Mouse (Mus musculus) neural tube, embryonic 13.5 days (tissue): ENCODE measurements around the gene Olfr346. TPM values are rescaled to one million over a fixed set of nuclear protein-coding genes. Genes with fewer than 3 reads are reported as not detected.

ENCODE experiments used
- ATAC-seq: fragments of 200-750 bp; cut with Nextera tagmentation; 2 replicates; pipeline ENCODE4 v1.8.0; 2017; ENCODE audit warnings: low read depth, mild to moderate bottlenecking, moderate TSS enrichment, moderate library complexity
- H3K27ac ChIP-seq: fragments of 300-500 bp; sonication (generic); replicated peaks from 2 replicates; pipeline ENCODE4 v1.5.1; 2015; ENCODE audit warnings: moderate library complexity, mild to moderate bottlenecking, inconsistent platforms
- H3K27me3 ChIP-seq: fragments of 300-500 bp; sonication (generic); 2 replicates; pipeline ENCODE4 v1.6.1; 2015; ENCODE audit warnings: mild to moderate bottlenecking, inconsistent platforms
- H3K36me3 ChIP-seq: fragments of 300-500 bp; sonication (generic); 2 replicates; pipeline ENCODE4 v1.6.1; 2015; ENCODE audit warnings: mild to moderate bottlenecking, inconsistent platforms
- H3K4me1 ChIP-seq: fragments of 300-500 bp; sonication (generic); replicated peaks from 2 replicates; pipeline ENCODE4 v1.6.1; 2015; ENCODE audit warnings: inconsistent platforms
- H3K4me2 ChIP-seq: fragments of 300-500 bp; sonication (generic); 2 replicates; pipeline ENCODE4 v1.6.1; 2015; ENCODE audit warnings: inconsistent platforms, mild to moderate bottlenecking, moderate library complexity
- H3K4me3 ChIP-seq: fragments of 300-500 bp; sonication (generic); 2 replicates; pipeline ENCODE4 v1.5.1; 2015; ENCODE audit warnings: mild to moderate bottlenecking, inconsistent platforms
- H3K9ac ChIP-seq: fragments of 300-500 bp; sonication (generic); 2 replicates; pipeline ENCODE4 v1.6.1; 2015; ENCODE audit warnings: moderate library complexity, mild to moderate bottlenecking, inconsistent platforms
- H3K9me3 ChIP-seq: fragments of 300-500 bp; sonication (generic); 2 replicates; pipeline ENCODE4 v1.6.1; 2016; ENCODE audit warnings: inconsistent platforms
- WGBS: fragments of 180-500 bp; shearing (Covaris S2); methylation state at CpG from one replicate; pipeline ENCODE4 v1.1.7; 2015; 5-methylcytosine and 5-hydroxymethylcytosine counted together
- polyA plus RNA-seq: library from polyadenylated mRNA; unstranded; fragments of >200 nt; fragmentation: Nextera tagmentation; extraction: Ambion mirVana; gene quantifications from 2 replicates; pipeline ENCODE4 v1.2.1, GENCODE M21; 2015

Olfr346 gene
- polyA plus RNA-seq, result not detected in 2 replicates

DNA sequence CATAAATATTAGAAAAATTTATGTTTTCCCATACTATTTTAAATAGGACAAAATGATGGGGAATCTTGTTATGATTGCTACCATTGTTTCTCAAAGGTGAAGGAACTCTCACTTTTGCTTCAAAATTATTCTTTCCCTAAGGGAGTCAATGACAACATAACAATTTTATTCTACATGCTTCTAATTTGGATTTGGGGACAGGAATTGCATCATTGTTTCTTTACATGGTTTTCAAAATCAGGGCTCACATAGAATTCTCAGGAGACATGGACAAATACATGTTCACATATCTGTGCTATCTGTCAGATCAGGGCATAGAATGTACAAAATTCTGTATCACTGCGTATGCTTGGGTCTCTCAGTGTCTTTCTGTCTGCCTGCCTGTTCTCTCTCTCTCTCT lies at the start of gene Olfr346:
Gene Olfr346 (plus strand): TSS at position 301 of the 400 bp plus-strand sequence.
- no peaks in the 10 kb centered on the region for H3K36me3 ChIP-seq
- ATAC-seq, result no peak
- H3K27me3 ChIP-seq, result no peaks in the 10 kb centered on the region
- H3K27ac ChIP-seq, result no peak within 1 kb of the TSS
- no peak within 1 kb of the TSS for H3K4me3 ChIP-seq
- no peaks in the 10 kb centered on the region for H3K4me1 ChIP-seq
- peaks cover 24% of the 10 kb centered on the region for H3K9me3 ChIP-seq
- no peak within 1 kb of the TSS for H3K9ac ChIP-seq
- no peak within 1 kb of the TSS for H3K4me2 ChIP-seq
- WGBS, result 89% methylated on average over 1 of the region's 1 CpGs

DNA sequence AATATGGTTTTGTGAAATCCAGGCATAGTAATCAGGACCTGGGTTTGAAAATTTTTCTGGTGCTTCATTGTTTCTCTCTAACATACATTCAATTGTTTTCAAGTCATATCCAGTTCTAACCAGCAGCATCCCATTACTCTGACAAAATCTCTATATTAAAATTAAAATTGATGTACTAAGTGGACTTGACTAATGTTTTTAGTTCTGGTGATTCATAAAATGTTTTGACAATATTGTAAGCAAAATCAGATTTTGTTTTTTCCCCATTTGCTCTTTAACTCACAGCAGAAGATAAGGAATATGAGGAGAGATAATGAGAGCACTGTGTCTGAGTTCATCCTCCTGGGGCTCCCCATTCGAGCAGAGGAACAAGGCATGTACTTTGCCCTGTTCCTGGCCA lies 45.8 kb upstream of the Olfr346 start, which contains the start of gene Olfr345:
Gene Olfr345 (plus strand): TSS at position 301 of the 400 bp plus-strand sequence.
- Histone ChIP-seq H3K4me2 (no peak within 1 kb of the TSS), H3K4me1 (no peaks in the 10 kb centered on the region), H3K9ac (no peak within 1 kb of the TSS), H3K9me3 (peaks cover 31% of the 10 kb centered on the region), H3K4me3 (no peak within 1 kb of the TSS), H3K36me3 (no peaks in the 10 kb centered on the region), H3K27me3 (no peaks in the 10 kb centered on the region), H3K27ac (no peak within 1 kb of the TSS)
- WGBS, result 92% methylated on average over 1 of the region's 1 CpGs
- no peak for ATAC-seq

DNA sequence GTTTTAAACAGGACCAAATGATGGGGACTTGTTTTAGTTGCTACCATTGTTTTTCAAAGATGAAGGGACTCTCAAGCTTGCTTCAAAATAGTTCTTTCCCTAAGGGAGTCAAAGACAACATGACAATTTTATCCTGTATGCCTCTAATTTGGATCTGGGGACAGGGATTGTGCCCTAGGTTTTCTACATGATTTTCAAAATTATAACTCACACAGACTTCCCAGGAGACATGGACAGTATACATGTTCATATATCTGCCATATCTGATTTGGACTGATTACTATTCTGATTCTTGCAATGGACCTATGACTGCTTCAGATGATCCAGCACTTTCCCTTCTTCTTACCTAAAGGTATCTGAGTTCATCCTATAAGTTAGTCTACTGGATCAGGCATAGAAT lies 46.0 kb downstream of the Olfr346 start, which contains the start of gene Olfr347:
Gene Olfr347 (plus strand): TSS at position 301 of the 400 bp plus-strand sequence.
- H3K9me3 ChIP-seq, result peaks cover 13% of the 10 kb centered on the region; the same call in 1 of the 2 replicates
- no peaks in the 10 kb centered on the region for H3K4me1 ChIP-seq

DNA sequence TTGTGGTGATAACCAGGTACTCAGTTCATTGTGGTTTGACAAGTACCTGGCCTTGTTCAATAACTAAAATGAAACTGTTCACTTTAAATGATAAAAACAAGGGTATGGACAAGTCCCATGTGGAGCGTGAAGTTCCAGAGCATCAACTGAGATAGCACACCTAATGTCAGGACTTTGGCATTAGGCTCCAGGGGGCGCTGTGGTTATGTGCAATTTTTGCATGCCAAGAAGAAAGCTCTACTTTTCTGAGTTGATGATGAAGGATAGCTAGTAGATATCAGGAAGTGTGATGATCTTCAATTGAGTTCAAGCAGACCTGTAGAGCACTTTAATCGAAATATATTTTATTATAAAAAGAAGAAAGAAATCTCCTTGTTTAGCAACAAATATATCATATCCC lies 50.6 kb downstream of the Olfr346 start:
- Histone ChIP-seq H3K27ac (no peak overlapping the region), H3K4me3 (no peak overlapping the region), H3K4me2 (no peak overlapping the region), H3K36me3 (no peaks in the 10 kb centered on the region), H3K9me3 (peaks cover 17% of the 10 kb centered on the region; the same call in 1 of the 2 replicates), H3K4me1 (no peaks in the 10 kb centered on the region), H3K27me3 (no peaks in the 10 kb centered on the region), H3K9ac (no peak overlapping the region)
- ATAC-seq, result no peak
- WGBS, result 62% methylated on average over 3 of the region's 3 CpGs

More for the DNA sequence above, 46.0 kb downstream of the Olfr346 start, which contains the start of gene Olfr347:
- no peak within 1 kb of the TSS for H3K4me2 ChIP-seq
- no peak for ATAC-seq
- no peak within 1 kb of the TSS for H3K9ac ChIP-seq
- no peak within 1 kb of the TSS for H3K4me3 ChIP-seq
- no peaks in the 10 kb centered on the region for H3K27me3 ChIP-seq
- H3K36me3 ChIP-seq, result no peaks in the 10 kb centered on the region
- H3K27ac ChIP-seq, result no peak within 1 kb of the TSS

Other genes starting within 250 kb of the Olfr346 start
- gene Olfr340, start 233.2 kb upstream of the Olfr346 start, polyA plus RNA-seq, result not detected in 2 replicates
- gene Olfr341, start 203.3 kb upstream of the Olfr346 start, polyA plus RNA-seq, result not detected in 2 replicates
- not detected in 2 replicates for gene Olfr342, start 160.8 kb upstream of the Olfr346 start, polyA plus RNA-seq
- not detected in 2 replicates for gene Olfr344, start 119.1 kb upstream of the Olfr346 start, polyA plus RNA-seq
- not detected in 2 replicates for gene Olfr345, start 45.7 kb upstream of the Olfr346 start, polyA plus RNA-seq
- not detected in 2 replicates for gene Olfr347, start 46.1 kb downstream of the Olfr346 start, polyA plus RNA-seq
- not detected in 2 replicates for gene Olfr348, start 98.5 kb downstream of the Olfr346 start, polyA plus RNA-seq
- not detected in 2 replicates for gene Olfr50, start 104.8 kb downstream of the Olfr346 start, polyA plus RNA-seq
- not detected in 2 replicates for gene Olfr3, start 131.2 kb downstream of the Olfr346 start, polyA plus RNA-seq
- gene Olfr350, start 160.5 kb downstream of the Olfr346 start, polyA plus RNA-seq, result not detected in 2 replicates
- gene Olfr351, start 176.9 kb downstream of the Olfr346 start, polyA plus RNA-seq, result not detected in 2 replicates
- not detected in 2 replicates for gene Olfr352, start 182.7 kb downstream of the Olfr346 start, polyA plus RNA-seq
- gene Olfr353, start 207.1 kb downstream of the Olfr346 start, polyA plus RNA-seq, result not detected in 2 replicates
- not detected in 2 replicates for gene Olfr354, start 219.9 kb downstream of the Olfr346 start, polyA plus RNA-seq
- not detected in 2 replicates for gene Olfr355, start 243.1 kb downstream of the Olfr346 start, polyA plus RNA-seq